Mouse (Mus musculus): ENCODE results near the gene Scube3. TPM values are rescaled to one million over a fixed set of nuclear protein-coding genes. Genes with fewer than 3 reads are reported as not detected.

Gene Scube3
- polyA plus RNA-seq, 1 experiment from 2014 or later = 8.6 TPM

- no peaks in the 10 kb centered on the region for H3K27me3 ChIP-seq (ENCODE audit: control insufficient read depth, insufficient read depth, low read length)
- peaks cover 13% of the 10 kb centered on the region for H3K4me1 ChIP-seq (replicated peaks; ENCODE audit: control insufficient read depth, insufficient read depth, low read length)
- H3K4me2 ChIP-seq (replicated peaks; ENCODE audit: low read depth, low read length) = no peak overlapping the region
- no peaks in the 10 kb centered on the region for H3K9me3 ChIP-seq (ENCODE audit: control insufficient read depth, low read length)
- H3K9ac ChIP-seq (ENCODE audit: low read depth, low read length) = no peak overlapping the region
- no peak overlapping the region for H3K4me3 ChIP-seq (ENCODE audit: low read depth, low read length)
- H3K36me3 ChIP-seq (ENCODE audit: control insufficient read depth, insufficient read depth, low read length) = no peaks in the 10 kb centered on the region
- peak overlapping the region; percentile 58; the same call in 1 of the 2 replicates for H3K27ac ChIP-seq (ENCODE audit: low read depth, low read length)
- DNase-seq (ENCODE audit: low spot score) (peak; percentile 62), ATAC-seq (ENCODE audit: low FRiP score) (peak; percentile 53; the same call in 1 of the 2 replicates)
- 19% methylated on average over 7 of the region's 7 CpGs for WGBS
Observed at GRCm38 (mm10) chr17:28123627-28124026, 18.3 kb upstream of the Scube3 start.

GRCm38 (mm10) chr17:28124368-28124767, 17.6 kb upstream of the Scube3 start:
- Histone ChIP-seq H3K9ac (ENCODE audit: low read depth, low read length) (no peak overlapping the region), H3K27me3 (ENCODE audit: control insufficient read depth, insufficient read depth, low read length) (no peaks in the 10 kb centered on the region), H3K27ac (ENCODE audit: low read depth, low read length) (no peak overlapping the region), H3K4me1 (replicated peaks; ENCODE audit: control insufficient read depth, insufficient read depth, low read length) (peaks cover 13% of the 10 kb centered on the region), H3K4me3 (ENCODE audit: low read depth, low read length) (no peak overlapping the region), H3K9me3 (ENCODE audit: control insufficient read depth, low read length) (no peaks in the 10 kb centered on the region), H3K4me2 (replicated peaks; ENCODE audit: low read depth, low read length) (no peak overlapping the region), H3K36me3 (ENCODE audit: control insufficient read depth, insufficient read depth, low read length) (no peaks in the 10 kb centered on the region)
- 55% methylated on average over 8 of the region's 8 CpGs for WGBS
- no peak for DNase-seq (ENCODE audit: low spot score)
- no peak for ATAC-seq (ENCODE audit: low FRiP score)

- H3K4me2 ChIP-seq (replicated peaks; ENCODE audit: low read depth, low read length) = no peak overlapping the region
- no peaks in the 10 kb centered on the region for H3K4me1 ChIP-seq (replicated peaks; ENCODE audit: control insufficient read depth, insufficient read depth, low read length)
- no peaks in the 10 kb centered on the region for H3K9me3 ChIP-seq (ENCODE audit: control insufficient read depth, low read length)
- H3K27me3 ChIP-seq (ENCODE audit: control insufficient read depth, insufficient read depth, low read length) = no peaks in the 10 kb centered on the region
- H3K36me3 ChIP-seq (ENCODE audit: control insufficient read depth, insufficient read depth, low read length) = no peaks in the 10 kb centered on the region
- DNase-seq (ENCODE audit: low spot score) (no peak), ATAC-seq (ENCODE audit: low FRiP score) (no peak)
- no peak overlapping the region for H3K9ac ChIP-seq (ENCODE audit: low read depth, low read length)
- H3K4me3 ChIP-seq (ENCODE audit: low read depth, low read length) = no peak overlapping the region
- WGBS = 92% methylated on average over 5 of the region's 5 CpGs
- no peak overlapping the region for H3K27ac ChIP-seq (ENCODE audit: low read depth, low read length)
Observed at GRCm38 (mm10) chr17:28129796-28130195, 12.1 kb upstream of the Scube3 start.

- no peaks in the 10 kb centered on the region for H3K36me3 ChIP-seq (ENCODE audit: control insufficient read depth, insufficient read depth, low read length)
- no peak overlapping the region for H3K27ac ChIP-seq (ENCODE audit: low read depth, low read length)
- no peak overlapping the region for H3K4me2 ChIP-seq (replicated peaks; ENCODE audit: low read depth, low read length)
- H3K4me3 ChIP-seq (ENCODE audit: low read depth, low read length) = no peak overlapping the region
- WGBS = 67% methylated on average over 5 of the region's 5 CpGs
- no peak overlapping the region for H3K9ac ChIP-seq (ENCODE audit: low read depth, low read length)
- DNase-seq (ENCODE audit: low spot score) = no peak
- H3K9me3 ChIP-seq (ENCODE audit: control insufficient read depth, low read length) = no peaks in the 10 kb centered on the region
- H3K4me1 ChIP-seq (replicated peaks; ENCODE audit: control insufficient read depth, insufficient read depth, low read length) = no peaks in the 10 kb centered on the region
- no peak for ATAC-seq (ENCODE audit: low FRiP score)
- H3K27me3 ChIP-seq (ENCODE audit: control insufficient read depth, insufficient read depth, low read length) = no peaks in the 10 kb centered on the region
Observed at GRCm38 (mm10) chr17:28130391-28131125, 11.4 kb upstream of the Scube3 start.

GRCm38 (mm10) chr17:28131156-28131555, 10.8 kb upstream of the Scube3 start:
- H3K9me3 ChIP-seq (ENCODE audit: control insufficient read depth, low read length) = no peaks in the 10 kb centered on the region
- no peaks in the 10 kb centered on the region for H3K27me3 ChIP-seq (ENCODE audit: control insufficient read depth, insufficient read depth, low read length)
- H3K4me1 ChIP-seq (replicated peaks; ENCODE audit: control insufficient read depth, insufficient read depth, low read length) = no peaks in the 10 kb centered on the region
- H3K36me3 ChIP-seq (ENCODE audit: control insufficient read depth, insufficient read depth, low read length) = no peaks in the 10 kb centered on the region
- H3K4me2 ChIP-seq (replicated peaks; ENCODE audit: low read depth, low read length) = no peak overlapping the region
- DNase-seq (ENCODE audit: low spot score) (no peak), ATAC-seq (ENCODE audit: low FRiP score) (no peak)
- H3K9ac ChIP-seq (ENCODE audit: low read depth, low read length) = no peak overlapping the region
- no peak overlapping the region for H3K27ac ChIP-seq (ENCODE audit: low read depth, low read length)
- H3K4me3 ChIP-seq (ENCODE audit: low read depth, low read length) = no peak overlapping the region

- DNase-seq (ENCODE audit: low spot score) (peak; percentile 91), ATAC-seq (ENCODE audit: low FRiP score) (no peak)
- H3K9me3 ChIP-seq (ENCODE audit: control insufficient read depth, low read length) = no peaks in the 10 kb centered on the region
- no peak overlapping the region for H3K9ac ChIP-seq (ENCODE audit: low read depth, low read length)
- H3K4me2 ChIP-seq (replicated peaks; ENCODE audit: low read depth, low read length) = no peak overlapping the region
- H3K4me3 ChIP-seq (ENCODE audit: low read depth, low read length) = no peak overlapping the region
- no peak overlapping the region for H3K27ac ChIP-seq (ENCODE audit: low read depth, low read length)
- no peaks in the 10 kb centered on the region for H3K27me3 ChIP-seq (ENCODE audit: control insufficient read depth, insufficient read depth, low read length)
- H3K36me3 ChIP-seq (ENCODE audit: control insufficient read depth, insufficient read depth, low read length) = no peaks in the 10 kb centered on the region
- no peaks in the 10 kb centered on the region for H3K4me1 ChIP-seq (replicated peaks; ENCODE audit: control insufficient read depth, insufficient read depth, low read length)
- 7% methylated on average over 14 of the region's 14 CpGs for WGBS
Observed at GRCm38 (mm10) chr17:28133193-28133592, 8.7 kb upstream of the Scube3 start.

GRCm38 (mm10) chr17:28135496-28135895, 6.4 kb upstream of the Scube3 start:
- no peak overlapping the region for H3K27ac ChIP-seq (ENCODE audit: low read depth, low read length)
- 82% methylated on average over 3 of the region's 3 CpGs for WGBS
- ATAC-seq (ENCODE audit: low FRiP score) = no peak
- no peaks in the 10 kb centered on the region for H3K27me3 ChIP-seq (ENCODE audit: control insufficient read depth, insufficient read depth, low read length)
- no peaks in the 10 kb centered on the region for H3K36me3 ChIP-seq (ENCODE audit: control insufficient read depth, insufficient read depth, low read length)
- no peak overlapping the region for H3K4me2 ChIP-seq (replicated peaks; ENCODE audit: low read depth, low read length)
- H3K4me1 ChIP-seq (replicated peaks; ENCODE audit: control insufficient read depth, insufficient read depth, low read length) = 0 out of 2 replicates have a peak, but pooled peaks cover 1% of the 10 kb centered on the region
- H3K4me3 ChIP-seq (ENCODE audit: low read depth, low read length) = no peak overlapping the region
- H3K9ac ChIP-seq (ENCODE audit: low read depth, low read length) = no peak overlapping the region
- H3K9me3 ChIP-seq (ENCODE audit: control insufficient read depth, low read length) = no peaks in the 10 kb centered on the region
- DNase-seq (ENCODE audit: low spot score) = no peak

- H3K27me3 ChIP-seq (ENCODE audit: control insufficient read depth, insufficient read depth, low read length) = no peaks in the 10 kb centered on the region
- no peak overlapping the region for H3K9ac ChIP-seq (ENCODE audit: low read depth, low read length)
- no peak for DNase-seq (ENCODE audit: low spot score)
- no peak overlapping the region for H3K4me2 ChIP-seq (replicated peaks; ENCODE audit: low read depth, low read length)
- no peak overlapping the region for H3K4me3 ChIP-seq (ENCODE audit: low read depth, low read length)
- H3K27ac ChIP-seq (ENCODE audit: low read depth, low read length) = no peak overlapping the region
- 53% methylated on average over 5 of the region's 5 CpGs for WGBS
- H3K36me3 ChIP-seq (ENCODE audit: control insufficient read depth, insufficient read depth, low read length) = no peaks in the 10 kb centered on the region
- 0 out of 2 replicates have a peak, but pooled peaks cover 7% of the 10 kb centered on the region for H3K4me1 ChIP-seq (replicated peaks; ENCODE audit: control insufficient read depth, insufficient read depth, low read length)
- ATAC-seq (ENCODE audit: low FRiP score) = no peak
- H3K9me3 ChIP-seq (ENCODE audit: control insufficient read depth, low read length) = no peaks in the 10 kb centered on the region
Observed at GRCm38 (mm10) chr17:28136266-28136665, 5.7 kb upstream of the Scube3 start.

GRCm38 (mm10) chr17:28138013-28138412, 3.9 kb upstream of the Scube3 start:
- ATAC-seq (ENCODE audit: low FRiP score) (no peak), DNase-seq (ENCODE audit: low spot score) (no peak)
- no peaks in the 10 kb centered on the region for H3K36me3 ChIP-seq (ENCODE audit: control insufficient read depth, insufficient read depth, low read length)
- H3K27me3 ChIP-seq (ENCODE audit: control insufficient read depth, insufficient read depth, low read length) = no peaks in the 10 kb centered on the region
- WGBS = 87% methylated on average over 8 of the region's 8 CpGs
- H3K4me1 ChIP-seq (replicated peaks; ENCODE audit: control insufficient read depth, insufficient read depth, low read length) = peaks cover 9% of the 10 kb centered on the region; the same call in 1 of the 2 replicates
- H3K9ac ChIP-seq (ENCODE audit: low read depth, low read length) = no peak overlapping the region
- no peak overlapping the region for H3K4me3 ChIP-seq (ENCODE audit: low read depth, low read length)
- no peak overlapping the region for H3K27ac ChIP-seq (ENCODE audit: low read depth, low read length)
- H3K9me3 ChIP-seq (ENCODE audit: control insufficient read depth, low read length) = no peaks in the 10 kb centered on the region
- H3K4me2 ChIP-seq (replicated peaks; ENCODE audit: low read depth, low read length) = no peak overlapping the region

Data from hindbrain, embryonic 11.5 days (tissue).